Mouse (Mus musculus) urinary bladder, adult 18-20 months (tissue): ENCODE data around the gene Atp1b1.

ENCODE experiments used
- DNase-seq, 2 experiments: peaks; one replicate each; pipeline ENCODE4 v3.0.0; 2022; ENCODE audit warnings: low spot score in 2 of 2, mixed read lengths in 2 of 2

Gene Atp1b1

DNA sequence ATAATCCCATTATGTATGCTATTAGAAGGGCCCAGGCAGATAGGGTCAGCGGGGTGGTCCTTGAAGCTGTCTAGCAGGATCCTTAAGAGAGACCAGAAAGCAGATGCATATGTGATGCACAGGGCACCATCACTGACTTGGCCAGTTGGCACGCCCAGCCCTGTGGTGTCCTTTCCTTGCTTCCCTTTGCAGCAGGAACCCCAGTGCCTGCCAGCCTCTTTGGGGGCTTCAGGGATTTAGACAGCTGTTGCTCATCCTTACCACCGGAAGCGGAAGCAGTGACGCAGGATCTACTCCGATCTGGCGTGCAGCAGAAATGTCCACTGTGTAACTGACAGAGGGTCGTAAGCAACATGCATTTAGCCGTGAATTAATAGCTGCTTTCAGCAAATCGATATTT is 9.3 kb upstream of the Atp1b1 start:
- DNase-seq = no peak

DNA sequence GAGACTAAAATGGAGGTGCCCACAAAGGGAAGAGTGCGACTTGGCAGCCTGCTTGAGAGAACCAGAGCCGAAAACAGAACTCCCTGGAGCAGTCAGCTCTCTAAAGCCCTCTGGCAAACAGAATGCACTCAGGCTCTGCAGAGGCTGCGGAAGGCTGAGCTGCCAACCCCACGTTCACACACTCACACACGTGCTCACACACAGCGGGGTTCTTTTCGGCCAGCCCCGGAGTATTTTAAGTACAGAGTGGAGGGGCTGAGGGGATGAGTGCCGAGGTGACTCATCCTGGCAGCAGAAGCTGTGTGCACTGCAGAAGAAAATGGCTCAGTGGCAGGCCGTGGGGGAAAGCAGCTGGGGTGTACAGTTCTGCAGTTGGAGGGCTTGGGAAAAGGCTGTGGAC is 3.6 kb upstream of the Atp1b1 start:
- DNase-seq = peak in 1 of 2 experiments; percentile 43

DNA sequence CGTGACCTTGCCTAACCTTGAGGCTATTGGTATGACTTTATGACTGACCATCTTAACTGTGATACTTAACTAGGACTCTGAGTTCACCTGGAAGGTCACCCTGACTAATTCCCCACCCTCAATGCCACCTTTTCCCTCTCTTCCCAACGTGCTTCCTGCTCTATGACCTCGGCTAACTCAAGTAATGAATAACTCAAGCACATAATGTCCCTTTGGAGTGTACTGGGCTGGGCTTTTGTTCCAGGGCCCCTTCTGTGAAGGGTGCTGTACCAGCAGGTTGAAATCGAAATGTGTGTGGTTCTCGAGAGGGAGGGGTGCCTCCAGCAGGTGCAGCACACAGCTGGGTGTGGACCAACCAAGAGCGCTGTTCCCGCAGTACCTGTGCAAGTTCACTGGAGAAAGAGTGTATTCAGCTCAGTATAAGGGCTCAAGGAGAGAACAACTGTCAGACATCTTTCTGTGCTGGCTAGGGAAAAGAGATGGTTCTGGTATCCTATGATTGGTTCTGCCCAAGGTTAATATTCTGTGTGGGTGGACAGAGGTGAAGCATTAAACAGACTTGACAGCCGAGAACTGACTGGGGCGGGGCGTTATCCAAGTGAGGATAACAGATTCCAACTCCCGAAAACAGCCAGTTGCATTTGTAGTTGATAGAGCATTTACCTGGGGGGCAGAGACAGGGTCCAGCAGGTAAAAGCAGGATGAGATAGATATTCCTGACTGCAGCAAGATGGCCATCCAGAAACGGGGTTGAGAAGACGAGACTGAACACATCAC is 3.0 kb upstream of the Atp1b1 start:
- no peak for DNase-seq

DNA sequence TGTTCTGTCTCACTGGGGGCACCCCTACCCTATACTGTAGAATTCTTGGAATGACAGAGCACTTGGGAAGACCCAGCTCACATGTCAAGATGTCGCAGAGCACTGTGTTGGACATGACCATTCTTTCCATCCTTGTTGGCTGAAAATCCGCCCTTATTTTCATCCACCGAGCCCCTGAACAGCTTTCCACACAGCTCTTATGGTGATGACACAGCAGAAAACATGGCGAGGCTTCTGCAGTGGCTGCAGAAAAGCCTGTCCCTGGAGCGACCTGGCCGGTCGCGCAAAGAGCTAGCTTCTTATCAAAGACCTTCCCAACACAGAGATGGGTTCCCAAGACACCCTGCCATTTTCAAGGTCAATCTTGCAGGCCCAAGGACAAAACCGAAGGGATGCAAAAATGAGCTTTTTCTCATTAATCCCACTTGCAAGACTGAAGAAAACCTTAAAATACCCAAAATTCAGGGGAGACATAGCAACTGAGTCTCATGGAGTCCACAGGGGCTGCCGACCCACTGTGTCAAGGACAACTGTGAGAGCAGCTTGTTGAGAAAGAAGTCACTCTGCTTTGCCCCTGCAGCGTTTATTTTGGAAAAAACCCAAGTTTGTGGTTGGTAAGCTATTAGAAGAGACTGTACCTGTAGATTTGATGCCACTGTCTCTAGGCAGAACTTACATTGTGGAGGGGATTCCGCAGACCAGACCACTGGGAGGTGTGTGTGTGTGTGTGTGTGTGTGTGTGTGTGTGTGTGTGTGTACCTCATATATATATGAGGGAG is 1.2 kb upstream of the Atp1b1 start:
- no peak for DNase-seq

DNA sequence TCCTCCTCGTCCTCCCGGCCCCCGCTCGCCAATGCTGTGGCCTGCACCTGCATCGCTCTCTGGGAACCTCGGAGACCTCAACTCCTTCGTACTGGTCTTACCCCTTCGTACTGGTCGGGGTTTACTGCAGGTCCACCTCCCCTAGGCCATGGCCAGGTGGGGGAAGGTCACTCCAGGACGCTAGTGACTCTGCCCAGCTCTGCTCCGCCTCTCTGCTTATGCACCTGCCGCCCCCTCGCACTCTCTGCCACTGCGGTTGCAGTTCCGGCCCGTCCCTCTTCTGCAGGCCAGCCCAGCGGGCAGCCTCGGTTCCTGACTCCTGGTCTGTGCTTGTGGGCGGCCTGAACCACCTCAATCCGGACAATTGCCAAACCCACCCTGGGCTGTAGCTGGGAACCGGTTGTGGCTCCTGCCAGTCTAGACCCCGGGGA is 481 bp upstream of the Atp1b1 start:
- no peak for DNase-seq

DNA sequence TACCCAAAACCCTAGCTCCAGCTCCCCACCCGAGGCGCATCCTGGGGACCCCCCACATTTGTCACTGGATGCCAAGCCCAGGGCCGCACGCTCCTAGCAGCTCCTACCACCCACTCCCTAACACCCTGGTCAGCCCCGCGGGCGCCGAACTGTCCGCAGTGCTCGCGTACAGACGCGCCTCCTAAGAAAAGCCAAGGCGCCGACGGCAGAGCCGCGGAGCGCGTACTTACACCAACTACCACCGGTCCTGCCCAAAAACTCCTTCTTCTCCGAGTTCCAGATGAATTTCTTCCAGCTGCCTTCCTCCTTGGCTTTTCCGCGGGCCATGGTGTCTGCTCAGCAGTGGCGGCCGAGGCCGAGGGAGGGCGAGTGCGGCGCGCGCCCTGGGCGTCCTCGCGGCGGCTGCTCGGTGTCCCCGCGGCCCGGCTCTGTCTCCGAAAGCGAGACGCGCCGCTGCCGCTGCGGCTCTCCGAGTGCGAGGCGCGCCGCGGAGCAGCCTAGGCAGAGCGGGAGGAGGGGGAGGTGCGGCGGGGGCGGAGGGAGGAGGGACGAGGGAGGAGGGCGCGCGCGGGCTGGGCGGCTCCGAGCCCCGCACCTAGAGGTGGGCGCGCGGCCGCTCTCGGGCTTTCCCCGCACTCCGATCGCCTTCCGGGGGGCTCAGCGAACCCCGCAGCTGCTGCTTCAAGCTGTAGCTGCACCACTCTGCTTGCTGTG is 467 bp downstream of the Atp1b1 start:
- peak; percentile 49 to 63 for DNase-seq

DNA sequence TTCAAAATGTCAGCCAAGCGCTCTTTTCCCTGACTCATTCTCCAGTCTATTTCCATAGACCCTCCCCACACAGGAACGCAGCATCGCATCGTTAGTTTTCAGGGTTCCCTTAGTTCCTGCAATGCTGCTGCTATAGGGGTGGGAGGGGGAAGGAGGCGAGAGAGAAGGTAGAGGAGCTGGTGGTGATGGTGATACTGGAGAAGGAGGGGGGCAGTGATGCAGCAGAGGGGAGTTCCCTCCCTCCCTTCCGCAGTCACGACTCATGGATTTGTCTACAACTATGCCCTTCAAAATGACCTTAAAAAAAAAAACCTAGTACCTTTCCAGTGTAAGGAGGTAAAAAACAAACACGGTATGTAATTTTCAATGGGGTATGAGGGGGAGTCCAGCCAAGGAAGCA is 1.4 kb downstream of the Atp1b1 start:
- no peak for DNase-seq

DNA sequence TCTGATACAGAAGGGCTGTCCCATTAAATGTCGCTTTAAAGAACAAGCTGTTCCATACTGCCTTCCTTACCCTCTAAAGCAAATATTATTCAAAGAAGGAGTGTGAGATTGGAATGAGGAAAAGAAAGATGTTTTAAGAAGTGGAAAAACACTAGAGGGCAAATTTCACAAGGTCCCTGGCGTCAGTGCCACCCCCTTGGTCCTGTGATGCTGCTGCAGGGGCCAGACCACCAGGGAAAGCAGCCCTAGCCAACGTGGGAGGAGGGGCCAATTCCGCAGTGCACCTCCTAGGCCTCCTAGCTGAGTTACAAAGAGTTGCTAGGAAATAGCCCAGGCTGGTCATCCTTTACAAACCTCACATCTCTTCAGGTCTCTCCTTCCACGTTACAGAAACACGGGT is 2.1 kb downstream of the Atp1b1 start:
- no peak for DNase-seq

DNA sequence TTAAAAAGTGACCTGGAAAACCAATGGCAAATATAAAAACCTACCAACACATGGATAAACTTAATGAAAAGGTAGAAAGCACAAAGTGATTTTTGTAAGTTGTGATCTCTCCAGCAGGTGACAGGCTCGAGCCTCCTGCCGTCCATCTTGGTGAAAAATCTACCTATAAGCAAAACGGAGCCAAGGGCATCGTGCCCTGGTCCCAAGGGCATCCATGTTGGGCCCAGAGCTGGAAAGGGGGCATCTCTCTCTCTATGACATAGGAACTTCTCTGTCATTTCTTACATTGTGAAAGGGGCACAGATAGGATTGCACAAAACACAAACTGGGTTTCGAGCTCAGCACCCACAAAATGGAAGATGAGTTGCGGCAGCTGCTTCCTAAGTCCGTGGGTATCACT is 2.5 kb downstream of the Atp1b1 start:
- peak in 1 of 2 experiments; percentile 8 for DNase-seq

DNA sequence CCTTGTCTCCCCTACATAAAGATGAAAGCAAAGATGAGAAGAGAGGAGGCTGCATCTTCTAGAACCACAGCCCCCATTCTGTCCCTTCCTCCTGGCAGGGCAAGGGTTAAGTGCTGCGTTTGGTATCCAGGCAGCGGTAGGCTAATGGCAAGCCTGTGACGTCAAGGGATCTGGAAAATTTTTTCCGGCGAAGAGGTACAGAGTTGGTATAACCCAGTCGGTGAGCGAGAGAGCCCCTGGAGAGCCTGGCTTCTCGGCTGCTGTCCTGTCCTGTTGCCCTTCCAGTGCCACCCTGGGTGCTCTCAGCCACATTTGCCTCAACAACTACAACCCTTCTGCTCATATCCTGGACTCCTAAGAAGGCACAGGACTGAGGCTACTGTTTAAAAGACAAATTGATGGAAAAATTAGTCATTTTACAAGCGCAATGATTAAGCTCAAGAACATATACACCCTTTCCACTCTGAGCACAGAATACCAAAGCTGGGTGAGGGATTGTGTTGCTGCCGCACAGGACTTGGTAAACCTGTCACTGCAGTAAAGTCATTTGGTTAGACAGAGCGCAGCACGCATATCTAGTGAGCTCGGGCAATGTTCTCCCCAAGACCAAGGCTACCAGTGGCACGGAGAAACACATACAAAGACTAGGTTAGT is 3.3 kb downstream of the Atp1b1 start:
- DNase-seq = peak; percentile 11 to 16

DNA sequence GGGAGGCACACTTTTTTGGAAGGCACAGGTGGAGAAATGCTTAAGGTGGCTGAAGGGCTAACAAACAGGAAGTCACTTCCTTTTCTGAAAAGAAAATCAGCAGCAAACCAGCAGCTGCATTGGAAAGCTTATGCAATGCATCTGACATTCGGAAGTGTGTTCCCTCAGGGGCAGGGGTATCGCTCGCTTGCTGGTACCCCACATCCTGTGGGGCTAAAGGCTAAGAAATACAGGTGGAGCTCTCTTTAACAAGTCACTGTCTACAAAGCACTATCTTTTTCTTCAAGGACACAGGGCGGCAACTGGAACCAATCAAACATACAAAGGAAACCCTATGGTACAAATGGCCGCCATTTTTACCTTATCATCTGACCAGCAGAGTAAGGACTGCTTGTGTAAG is 4.4 kb downstream of the Atp1b1 start:
- no peak for DNase-seq

DNA sequence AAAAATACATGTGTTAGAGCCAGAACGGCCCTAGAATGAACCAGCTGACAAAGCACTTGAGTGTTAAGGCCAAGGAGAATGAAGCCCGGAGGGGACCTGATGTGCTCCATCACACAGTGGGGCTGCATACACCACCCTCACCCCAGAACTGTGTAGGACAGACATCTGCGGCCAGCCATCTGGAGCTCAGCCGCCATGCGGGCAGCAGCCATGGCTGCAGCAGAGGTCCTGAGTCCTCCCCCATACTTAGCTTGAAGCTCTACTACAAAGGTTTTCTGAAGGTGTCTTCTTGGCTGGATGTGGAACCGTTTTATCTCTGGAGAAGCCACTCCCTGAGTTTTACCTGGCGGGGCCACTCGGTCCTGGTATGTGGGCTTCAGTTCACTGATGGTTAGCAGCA is 5.0 kb downstream of the Atp1b1 start:
- DNase-seq = no peak

DNA sequence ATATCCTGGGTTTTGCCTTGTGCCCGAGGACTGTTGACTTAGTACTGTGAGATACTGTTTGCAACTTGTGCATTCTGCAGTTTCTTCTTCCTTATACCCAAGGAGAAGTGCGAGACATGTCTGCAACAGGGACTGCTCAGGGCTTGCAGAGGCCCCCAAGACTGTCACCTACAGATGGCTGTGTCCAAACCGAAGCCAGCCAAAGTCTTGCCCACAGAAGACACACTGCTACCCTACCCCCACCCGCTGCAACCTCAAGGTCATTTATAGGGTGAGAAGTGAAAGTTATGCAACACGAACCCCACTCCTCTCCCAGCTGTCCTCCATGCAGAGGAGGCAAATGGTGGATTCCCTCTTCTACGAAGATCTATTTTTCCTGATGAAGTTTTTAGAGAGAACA is 5.6 kb downstream of the Atp1b1 start:
- DNase-seq = no peak

DNA sequence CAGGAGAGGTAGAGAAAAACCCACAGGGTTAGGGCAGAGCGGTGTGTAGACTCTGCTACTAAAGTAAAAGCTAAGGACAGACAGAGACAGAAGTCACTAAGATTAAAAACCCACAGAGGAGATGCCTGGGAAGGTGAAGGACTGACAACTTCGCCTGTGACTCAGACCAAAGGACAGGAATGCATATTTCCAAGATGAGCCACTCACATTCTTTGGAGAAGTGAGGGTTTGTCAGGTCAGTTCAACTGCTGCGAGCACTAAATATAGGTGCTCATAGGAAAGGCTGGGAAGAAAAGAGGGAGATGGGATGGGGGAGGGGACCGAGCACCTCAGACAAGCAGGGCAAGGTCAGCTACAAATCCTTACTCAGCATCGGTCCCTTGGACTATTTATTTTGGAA is 6.8 kb downstream of the Atp1b1 start:
- no peak for DNase-seq

DNA sequence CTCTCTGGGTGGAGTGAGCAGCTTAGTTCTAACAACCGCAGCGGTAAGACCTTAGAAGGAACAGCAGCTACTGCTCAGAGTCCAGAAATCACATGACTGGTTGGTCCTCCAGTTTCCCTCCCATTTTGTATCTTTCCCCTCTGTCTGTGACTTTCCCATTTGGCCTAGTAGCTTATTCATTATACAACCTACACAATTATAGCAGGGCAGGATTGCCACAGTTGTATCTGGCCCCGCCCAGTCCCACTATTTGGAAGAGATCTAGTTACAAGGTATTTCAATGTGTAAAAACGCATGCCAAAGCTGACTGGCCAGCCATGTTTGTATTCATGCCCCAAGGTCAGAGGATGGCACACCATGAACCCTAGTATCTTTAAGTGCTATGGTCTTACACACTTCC is 7.5 kb downstream of the Atp1b1 start:
- DNase-seq = no peak

DNA sequence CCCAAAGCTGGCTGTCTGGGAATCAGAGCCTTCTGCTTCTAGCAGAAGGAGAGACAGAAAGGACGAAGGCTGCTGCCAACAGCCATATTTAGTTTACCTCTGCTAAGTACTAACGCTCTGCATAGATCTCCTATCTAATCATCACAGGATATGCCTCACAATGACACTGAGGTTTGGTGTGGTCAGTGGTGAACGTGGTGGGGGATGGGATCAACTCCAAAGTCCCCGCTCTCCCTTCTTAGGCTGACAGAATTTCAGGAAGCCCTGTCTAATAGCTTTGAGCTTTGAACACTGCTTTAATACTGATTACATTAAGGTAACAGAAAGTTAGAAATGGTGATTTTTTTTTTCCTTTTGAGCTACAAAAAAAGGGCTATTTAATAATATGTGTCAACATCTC is 7.9 kb downstream of the Atp1b1 start:
- no peak for DNase-seq

DNA sequence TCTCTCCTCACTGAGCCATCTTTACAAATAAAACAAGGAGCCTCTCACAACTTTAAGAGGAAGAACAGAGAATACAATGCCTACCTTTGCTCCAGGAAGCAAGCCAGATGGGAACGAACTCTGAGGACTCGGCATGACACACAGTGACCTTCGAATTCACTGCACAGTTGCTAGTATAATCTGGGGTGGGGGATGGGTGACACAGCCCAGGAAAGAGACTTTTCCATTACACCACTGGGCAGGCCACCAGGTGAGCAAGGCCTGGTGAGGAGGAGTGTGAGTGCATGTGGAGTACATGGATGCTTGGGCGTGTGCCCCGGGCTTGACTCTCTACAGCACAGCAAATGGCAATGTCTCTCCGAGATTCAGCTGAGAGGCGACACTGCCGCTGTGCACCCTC is 8.5 kb downstream of the Atp1b1 start:
- no peak for DNase-seq

DNA sequence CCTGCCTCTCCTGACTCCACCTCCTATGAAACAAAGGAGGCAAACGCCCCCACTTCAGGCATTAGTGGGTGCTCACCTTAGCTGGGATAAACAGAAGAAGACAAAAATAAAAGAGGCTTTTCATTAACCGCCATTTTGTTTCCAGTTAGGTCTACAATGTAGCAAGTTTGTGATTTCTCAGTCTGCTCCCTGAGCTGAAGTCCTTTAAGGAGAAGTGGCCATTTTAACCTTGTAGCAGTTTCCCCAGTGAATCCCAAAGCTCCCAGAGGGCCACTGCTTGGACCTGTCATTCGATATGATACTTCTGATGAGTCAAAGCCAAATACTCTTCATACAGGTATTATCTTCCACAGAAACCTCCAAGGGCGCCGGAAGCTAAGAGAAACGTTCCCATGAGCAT is 10.6 kb downstream of the Atp1b1 start:
- no peak for DNase-seq

DNA sequence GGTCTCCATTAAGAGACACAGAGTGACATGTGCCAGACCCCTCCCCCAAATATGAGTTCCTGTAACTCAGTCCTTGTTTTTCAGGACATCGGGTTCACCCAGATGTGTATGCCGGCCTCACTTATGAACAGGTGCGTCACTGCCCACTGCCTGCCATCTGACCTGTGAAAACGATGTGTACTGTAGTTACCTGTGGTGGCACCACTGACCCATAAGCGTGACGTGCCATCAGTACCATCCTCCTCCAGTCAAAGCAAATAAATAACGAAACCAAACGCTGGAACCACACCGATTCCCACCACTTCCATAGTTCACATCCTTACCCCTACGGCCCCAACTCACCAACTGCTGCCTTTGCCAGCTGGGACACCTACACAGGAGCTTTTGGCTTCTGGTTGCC is 11.6 kb downstream of the Atp1b1 start:
- DNase-seq = no peak

DNA sequence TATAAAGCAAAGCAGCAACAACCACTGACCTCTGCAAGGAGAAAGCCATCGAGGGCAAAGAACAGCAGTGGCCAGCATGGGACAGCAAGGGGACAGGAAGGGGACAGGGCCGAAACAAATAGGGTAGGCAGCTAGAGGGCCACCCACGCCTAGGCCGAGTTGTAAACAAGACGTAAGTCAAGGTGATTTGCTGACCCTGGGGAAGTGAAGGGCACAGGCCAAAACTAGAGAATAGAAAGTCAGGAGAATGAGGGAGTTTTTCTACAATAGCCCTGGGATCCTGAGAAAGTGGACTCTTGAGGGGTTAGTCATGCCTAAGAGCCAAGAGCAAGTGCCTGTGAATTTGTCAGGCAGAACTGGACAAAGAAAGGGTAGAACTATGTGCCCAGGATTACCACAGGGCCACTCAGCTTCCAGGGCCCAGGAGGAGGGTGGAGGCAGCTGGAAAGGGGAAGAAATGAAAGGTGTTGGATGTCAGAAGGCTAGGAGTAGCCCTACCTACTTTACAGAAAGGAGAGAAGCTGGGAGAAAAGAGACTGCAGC is 12.5 kb downstream of the Atp1b1 start:
- DNase-seq = no peak

DNA sequence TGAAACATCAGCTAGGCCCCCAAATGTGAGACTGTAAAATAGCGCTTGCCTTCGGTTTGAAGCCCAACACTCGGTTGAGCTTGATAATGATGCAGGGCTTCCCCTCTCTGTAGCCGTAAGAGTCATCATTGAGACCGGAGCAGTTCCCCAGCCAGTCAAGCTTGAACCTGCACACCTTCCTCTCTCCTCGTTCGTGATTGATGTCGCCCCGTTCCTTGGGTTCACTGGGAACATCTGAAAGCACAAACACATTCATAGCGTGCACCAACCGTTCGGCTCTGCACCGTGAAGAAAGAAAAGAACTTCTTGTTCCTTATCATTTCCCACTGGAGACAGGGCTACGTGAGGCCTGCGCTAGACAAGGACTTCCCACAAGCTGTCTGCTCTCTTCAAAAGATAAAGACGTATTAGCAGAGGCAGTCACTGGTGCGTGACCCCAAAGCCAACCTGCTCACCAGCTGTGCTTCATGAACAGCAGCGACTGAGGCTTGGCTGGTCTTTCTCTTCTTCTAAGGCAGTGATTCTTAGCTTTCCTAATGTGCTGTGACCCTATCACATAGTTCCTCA is 16.7 kb downstream of the Atp1b1 start:
- DNase-seq = no peak
